Mouse (Mus musculus) midbrain, postnatal 0 days (tissue): ENCODE results near the gene Vps37c. TPM values are rescaled to one million over a fixed set of nuclear protein-coding genes. Genes with fewer than 3 reads are reported as not detected.

ENCODE experiments used
- ATAC-seq: fragments of 200-750 bp; cut with Nextera tagmentation; 2 replicates; pipeline ENCODE4 v1.8.0; 2017; ENCODE audit warnings: moderate number of reproducible peaks, mild to moderate bottlenecking, moderate TSS enrichment, moderate library complexity; ENCODE audit not compliant: low FRiP score
- DNase-seq: peaks from one replicate; pipeline ENCODE4 v3.0.0-alpha.2; 2015; ENCODE audit warnings: low spot score
- H3K27ac ChIP-seq: fragments of 300-500 bp; sonication (generic); 2 replicates; pipeline ENCODE4 v1.5.1; 2014; ENCODE audit warnings: low read depth, mild to moderate bottlenecking, low read length, mixed read lengths
- H3K27me3 ChIP-seq: fragments of 300-500 bp; sonication (generic); 2 replicates; pipeline ENCODE4 v1.6.1; 2014; ENCODE audit warnings: low read length, control low read depth, mixed read lengths; ENCODE audit not compliant: insufficient read depth
- H3K36me3 ChIP-seq: fragments of 300-500 bp; sonication (generic); 2 replicates; pipeline ENCODE4 v1.6.1; 2014; ENCODE audit warnings: low read length, control low read depth, mixed read lengths; ENCODE audit not compliant: insufficient read depth
- H3K4me1 ChIP-seq: fragments of 300-500 bp; sonication (generic); 2 replicates; pipeline ENCODE4 v1.6.1; 2014; ENCODE audit warnings: mild to moderate bottlenecking, control low read depth, antibody characterized with exemption, low read length, mixed read lengths; ENCODE audit not compliant: insufficient read depth
- H3K4me2 ChIP-seq: fragments of 300-500 bp; sonication (generic); 2 replicates; pipeline ENCODE4 v1.6.1; 2014; ENCODE audit warnings: low read depth, mild to moderate bottlenecking, low read length, mixed read lengths; ENCODE audit not compliant: poor library complexity, severe bottlenecking
- H3K4me3 ChIP-seq: fragments of 300-500 bp; sonication (generic); 2 replicates; pipeline ENCODE4 v1.5.1; 2014; ENCODE audit warnings: low read depth, mild to moderate bottlenecking, low read length, moderate library complexity
- H3K9ac ChIP-seq: fragments of 300-500 bp; sonication (generic); replicated peaks from 2 replicates; pipeline ENCODE4 v1.6.1; 2014; ENCODE audit warnings: mild to moderate bottlenecking, low read length, moderate library complexity, mixed read lengths; ENCODE audit not compliant: poor library complexity, severe bottlenecking
- H3K9me3 ChIP-seq: fragments of 300-500 bp; sonication (generic); 2 replicates; pipeline ENCODE4 v1.6.1; 2016; ENCODE audit warnings: low read length, control low read depth
- CTCF ChIP-seq: IDR thresholded peaks from 2 replicates; pipeline ENCODE4 v1.5.1; 2016; ENCODE audit warnings: antibody characterized with exemption, mild to moderate bottlenecking
- WGBS: fragments of 180-500 bp; shearing (Covaris S2); extraction: QIAGEN DNeasy Blood & Tissue Kit; methylation state at CpG from one replicate; pipeline ENCODE4 v1.1.7; 2014; 5-methylcytosine and 5-hydroxymethylcytosine counted together
- polyA plus RNA-seq: library from polyadenylated mRNA; unstranded; fragments of >200 nt; fragmentation: Nextera tagmentation; extraction: Ambion mirVana; gene quantifications from 2 replicates; pipeline ENCODE4 v1.2.1, GENCODE M21; 2015
- total RNA-seq: library from RNA; depleted of rRNA; stranded (reverse); fragments of >200 nt; gene quantifications from 2 replicates; pipeline ENCODE4 v1.2.3, GENCODE M21; 2014

Gene Vps37c
- total and polyA plus RNA-seq, 2 experiments from 2014 or later, result 17.5 to 22.9 TPM

DNA sequence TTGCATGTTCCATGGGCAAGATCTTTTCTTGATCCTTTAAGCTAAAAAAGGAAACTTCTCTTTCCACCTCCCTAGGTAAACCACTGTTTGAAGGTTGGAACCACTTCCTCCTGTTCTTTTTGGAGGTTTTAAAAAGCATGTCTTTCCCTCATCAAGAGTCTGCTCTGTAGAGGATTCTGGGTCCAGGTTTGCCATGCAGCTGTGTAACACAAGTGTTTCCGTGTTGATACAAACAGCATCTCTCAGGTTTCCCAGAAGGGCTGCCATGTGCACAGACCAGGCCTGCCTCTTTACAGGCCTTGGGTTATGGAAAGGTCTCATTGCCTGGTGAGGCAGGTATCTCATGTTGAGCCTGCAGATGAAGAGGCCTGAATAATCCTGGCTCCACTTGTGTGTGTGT, 63.1 kb downstream of the Vps37c start:
- Histone ChIP-seq H3K4me1 (no peaks in the 10 kb centered on the region), H3K36me3 (no peaks in the 10 kb centered on the region), H3K9ac (no peak overlapping the region), H3K27ac (no peak overlapping the region), H3K27me3 (no peaks in the 10 kb centered on the region), H3K9me3 (no peaks in the 10 kb centered on the region), H3K4me3 (no peak overlapping the region), H3K4me2 (no peak overlapping the region)
- WGBS, result 85% methylated on average over 1 of the region's 1 CpGs
- no peak for TF ChIP-seq CTCF
- ATAC-seq (no peak), DNase-seq (no peak)

DNA sequence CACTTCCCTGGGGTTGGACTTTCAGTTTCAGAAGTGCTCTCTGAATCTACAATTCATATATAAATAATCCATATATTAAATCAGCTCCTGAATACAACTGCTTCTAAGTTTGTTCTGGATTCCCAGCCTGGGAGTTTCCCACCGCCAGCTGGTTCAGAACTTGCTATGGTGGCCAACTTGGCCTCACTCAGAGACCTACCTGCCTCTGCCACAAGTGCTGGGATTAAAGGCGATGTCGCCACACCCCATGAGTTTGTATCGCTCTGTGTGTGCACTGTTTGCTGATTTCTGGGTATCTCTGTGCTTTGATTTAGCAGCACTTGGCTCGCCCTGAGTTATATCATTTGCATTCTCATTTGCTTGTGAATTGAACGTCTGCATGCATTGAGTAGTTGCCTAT, 63.6 kb downstream of the Vps37c start:
- Histone ChIP-seq H3K27ac (no peak overlapping the region), H3K27me3 (no peaks in the 10 kb centered on the region), H3K9ac (no peak overlapping the region), H3K9me3 (no peaks in the 10 kb centered on the region), H3K36me3 (no peaks in the 10 kb centered on the region), H3K4me3 (no peak overlapping the region), H3K4me2 (no peak overlapping the region), H3K4me1 (no peaks in the 10 kb centered on the region)
- TF ChIP-seq CTCF, result no peak
- WGBS, result 86% methylated on average over 6 of the region's 6 CpGs
- ATAC-seq, result no peak
- no peak for DNase-seq

- H3K36me3 ChIP-seq, result no peaks in the 10 kb centered on the region
- H3K4me1 ChIP-seq, result no peaks in the 10 kb centered on the region
- no peak for TF ChIP-seq CTCF
- no peaks in the 10 kb centered on the region for H3K27me3 ChIP-seq
- H3K4me2 ChIP-seq, result no peak overlapping the region
- no peak for ATAC-seq
- DNase-seq, result no peak
- no peak overlapping the region for H3K9ac ChIP-seq
- no peak overlapping the region for H3K27ac ChIP-seq
- WGBS, result 97% methylated on average over 5 of the region's 5 CpGs
- H3K9me3 ChIP-seq, result no peaks in the 10 kb centered on the region
- no peak overlapping the region for H3K4me3 ChIP-seq
Measured at GRCm38 (mm10) chr19:10752646-10753045, 64.1 kb downstream of the Vps37c start.

DNA sequence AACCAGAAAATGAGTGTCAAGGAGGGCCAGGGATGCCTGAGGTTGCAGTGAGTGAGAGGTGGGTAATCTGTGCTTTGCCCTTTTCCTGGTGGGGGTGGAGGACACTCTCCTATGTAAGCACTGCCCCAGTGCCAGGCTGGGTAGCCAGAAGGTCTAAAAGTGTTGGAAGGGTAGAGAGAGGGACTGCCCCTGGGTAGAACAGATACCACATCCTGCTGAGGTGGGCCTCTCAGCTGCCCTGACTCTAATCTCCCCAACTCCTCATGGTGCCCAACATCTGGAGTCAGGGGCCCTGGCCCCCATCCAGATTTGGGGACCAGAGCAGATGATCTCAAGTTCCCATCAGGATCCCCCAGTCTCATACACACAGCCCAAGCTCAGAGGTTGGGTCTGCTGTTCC, 68.6 kb downstream of the Vps37c start:
- Histone ChIP-seq H3K36me3 (no peaks in the 10 kb centered on the region), H3K27me3 (no peaks in the 10 kb centered on the region), H3K4me3 (no peak overlapping the region), H3K4me2 (no peak overlapping the region), H3K4me1 (no peaks in the 10 kb centered on the region), H3K9ac (no peak overlapping the region), H3K9me3 (no peaks in the 10 kb centered on the region), H3K27ac (no peak overlapping the region)
- TF ChIP-seq CTCF, result no peak
- no peak for ATAC-seq
- DNase-seq, result no peak

GRCm38 (mm10) chr19:10757526-10757925, 69.0 kb downstream of the Vps37c start:
- no peak for ATAC-seq
- no peaks in the 10 kb centered on the region for H3K9me3 ChIP-seq

DNA sequence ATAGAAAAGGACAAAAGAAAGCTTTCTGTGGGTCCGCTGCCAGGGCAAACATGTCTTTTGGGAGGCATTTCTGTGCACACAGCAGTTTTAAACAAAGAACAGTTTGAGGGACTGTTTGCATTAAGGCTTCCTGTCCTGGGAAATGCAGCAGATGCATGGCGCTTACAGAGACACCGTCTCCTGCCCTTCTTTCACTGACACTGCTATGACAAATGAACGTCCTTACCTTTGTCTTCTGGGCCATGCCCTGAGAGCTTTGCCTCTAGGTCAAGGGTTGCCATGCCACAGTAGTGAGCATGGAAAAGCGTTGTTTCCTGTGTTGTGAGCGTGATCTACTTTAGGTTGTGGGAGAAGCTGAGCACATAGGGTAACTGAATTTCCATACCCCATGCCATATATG, 70.2 kb downstream of the Vps37c start:
- H3K4me1 ChIP-seq, result no peaks in the 10 kb centered on the region
- H3K36me3 ChIP-seq, result no peaks in the 10 kb centered on the region
- no peak overlapping the region for H3K27ac ChIP-seq
- TF ChIP-seq CTCF, result no peak
- no peaks in the 10 kb centered on the region for H3K27me3 ChIP-seq
- no peak for ATAC-seq
- no peak for DNase-seq
- no peak overlapping the region for H3K4me3 ChIP-seq
- no peak overlapping the region for H3K9ac ChIP-seq
- H3K9me3 ChIP-seq, result no peaks in the 10 kb centered on the region
- H3K4me2 ChIP-seq, result no peak overlapping the region
- WGBS, result 67% methylated on average over 6 of the region's 6 CpGs

More at GRCm38 (mm10) chr19:10757526-10757925, 69.0 kb downstream of the Vps37c start:
- H3K9ac ChIP-seq, result no peak overlapping the region
- no peak for DNase-seq
- H3K4me2 ChIP-seq, result no peak overlapping the region
- 97% methylated on average over 2 of the region's 2 CpGs for WGBS
- H3K27me3 ChIP-seq, result no peaks in the 10 kb centered on the region
- no peak overlapping the region for H3K27ac ChIP-seq
- H3K4me3 ChIP-seq, result no peak overlapping the region
- no peaks in the 10 kb centered on the region for H3K36me3 ChIP-seq
- TF ChIP-seq CTCF, result no peak
- H3K4me1 ChIP-seq, result no peaks in the 10 kb centered on the region

- DNase-seq, result no peak
- no peak for TF ChIP-seq CTCF
Measured at GRCm38 (mm10) chr19:10759525-10759924, 71.0 kb downstream of the Vps37c start.

More at GRCm38 (mm10) chr19:10759525-10759924, 71.0 kb downstream of the Vps37c start:
- Histone ChIP-seq H3K36me3 (no peaks in the 10 kb centered on the region), H3K27ac (no peak overlapping the region), H3K9ac (no peak overlapping the region), H3K27me3 (no peaks in the 10 kb centered on the region), H3K4me1 (no peaks in the 10 kb centered on the region), H3K4me3 (no peak overlapping the region), H3K4me2 (no peak overlapping the region), H3K9me3 (no peaks in the 10 kb centered on the region)
- no peak for ATAC-seq
